Mouse (Mus musculus): ENCODE data around the gene Ltbp4. TPM values are rescaled to one million over a fixed set of nuclear protein-coding genes. Genes with fewer than 3 reads are reported as not detected.

Ltbp4 gene
- total RNA-seq, 2 experiments from 2014 or later: 54.5 to 54.8 TPM

DNA sequence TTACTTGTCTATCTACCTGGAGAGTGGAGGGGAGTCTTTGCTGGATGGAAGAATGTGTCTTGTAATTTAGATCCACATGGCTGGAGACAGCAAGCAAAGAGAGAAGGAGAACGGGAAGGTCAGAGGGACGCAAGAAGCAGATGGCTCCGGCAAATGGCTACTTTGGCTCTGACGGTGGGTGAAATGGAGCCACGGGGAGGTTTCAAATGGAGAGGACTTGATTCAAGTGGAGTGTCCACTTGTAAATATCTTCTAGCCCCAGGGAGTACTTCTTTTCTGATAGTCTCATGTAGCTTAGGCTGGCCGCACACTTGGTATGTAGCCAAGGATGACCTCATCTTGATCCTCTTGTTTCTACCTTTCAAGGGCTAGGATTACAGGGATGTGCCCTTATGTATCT is 38.7 kb downstream of the Ltbp4 start:
- H3K4me3 ChIP-seq: no peak overlapping the region
- no peak for TF ChIP-seq CTCF (conservative IDR thresholded peaks at IDR 0.05)
- DNase-seq (ENCODE audit: low spot score in 2 of 2): no peak
- H3K27ac ChIP-seq: no peak overlapping the region

DNA sequence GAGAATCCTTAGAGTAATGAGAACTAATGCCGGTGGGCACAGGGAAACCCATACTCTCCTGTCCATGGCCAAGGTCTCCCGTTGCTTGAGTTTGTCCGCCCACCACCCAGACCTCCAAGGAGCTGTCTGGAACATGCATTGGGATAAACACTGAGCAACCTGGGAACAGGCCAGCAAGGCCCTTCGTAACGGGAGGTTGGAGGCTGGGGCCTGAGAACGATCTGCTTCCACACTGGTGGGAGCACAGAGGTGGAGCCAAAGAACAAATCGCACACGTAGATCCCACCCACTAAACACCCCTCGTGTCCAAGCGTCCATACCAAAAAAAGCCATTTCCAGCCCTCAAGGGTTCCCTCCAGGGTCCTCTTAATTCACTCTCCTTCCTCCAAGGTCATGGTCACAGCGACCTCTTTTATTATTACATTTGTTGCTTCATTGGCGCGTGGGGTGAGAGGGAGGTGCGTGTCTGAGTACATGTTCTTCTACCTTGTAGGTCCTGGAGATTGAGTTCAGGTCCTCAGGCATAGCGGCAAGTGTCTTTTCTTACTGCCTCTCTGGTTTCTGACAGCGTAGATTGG is 39.4 kb downstream of the Ltbp4 start:
- H3K4me3 ChIP-seq: no peak overlapping the region
- no peak overlapping the region for H3K27ac ChIP-seq
- no peak for TF ChIP-seq CTCF (conservative IDR thresholded peaks at IDR 0.05)
- no peak for DNase-seq (ENCODE audit: low spot score in 2 of 2)

GRCm38 (mm10) chr7:27296518-27296917 is 41.0 kb downstream of the Ltbp4 start:
- H3K4me3 ChIP-seq: no peak overlapping the region
- peak; percentile 18 for TF ChIP-seq CTCF (conservative IDR thresholded peaks at IDR 0.05)
- H3K27ac ChIP-seq: no peak overlapping the region
- DNase-seq (ENCODE audit: low spot score in 2 of 2): no peak

DNA sequence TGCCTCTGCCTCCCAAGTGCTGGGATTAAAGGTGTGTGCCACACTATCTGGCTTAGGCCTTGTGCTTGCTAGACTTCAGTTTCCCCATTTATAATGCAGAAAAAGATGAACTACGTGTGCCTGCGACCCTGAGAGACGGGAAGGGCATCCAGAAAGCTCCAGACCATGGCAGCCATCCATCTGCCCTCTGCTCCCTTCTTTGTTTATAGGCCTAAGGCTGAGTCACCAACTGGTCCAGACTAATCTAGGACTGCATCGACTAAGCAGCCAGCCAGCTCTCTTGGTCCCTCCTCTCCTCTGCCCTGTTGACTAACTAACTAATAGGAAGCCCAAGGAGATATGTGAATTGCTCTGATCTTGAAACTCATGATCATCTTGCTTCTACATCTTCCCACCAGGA is 41.5 kb downstream of the Ltbp4 start:
- no peak for DNase-seq (ENCODE audit: low spot score in 2 of 2)
- Histone ChIP-seq H3K27ac (no peak overlapping the region), H3K4me3 (no peak overlapping the region)
- no peak for TF ChIP-seq CTCF (conservative IDR thresholded peaks at IDR 0.05)

DNA sequence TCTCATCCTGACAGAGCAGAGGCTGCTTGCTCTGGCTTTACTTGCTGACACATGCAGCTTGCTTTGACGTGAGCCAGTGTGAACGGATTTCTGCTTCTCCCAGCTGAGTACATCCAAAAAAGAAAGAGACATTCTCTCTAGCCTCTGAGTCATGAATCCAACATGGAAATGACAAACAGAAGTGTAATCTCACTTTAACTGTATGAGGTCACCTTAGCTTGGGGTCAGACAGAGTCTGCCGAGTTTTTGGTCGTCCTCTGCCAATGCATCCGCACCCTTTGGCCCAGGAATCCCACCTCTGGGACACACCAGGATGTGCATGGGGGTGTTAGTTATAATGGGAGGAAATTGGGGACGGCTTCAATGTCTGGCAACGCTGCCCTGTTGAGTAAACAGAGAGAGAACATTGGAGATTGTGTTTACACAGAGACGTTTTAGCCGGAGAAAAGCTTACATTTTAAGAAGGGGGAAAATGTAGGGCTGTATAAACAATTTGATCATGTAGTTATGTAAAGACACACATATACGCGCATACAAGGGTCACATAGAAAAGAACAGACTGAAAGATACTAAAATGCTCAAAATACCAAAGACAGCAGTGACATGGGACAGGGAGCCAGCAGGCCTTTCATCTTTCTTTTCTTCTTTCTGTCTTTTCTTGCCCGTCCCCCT is 45.6 kb downstream of the Ltbp4 start:
- TF ChIP-seq CTCF (conservative IDR thresholded peaks at IDR 0.05): no peak
- DNase-seq (ENCODE audit: low spot score in 2 of 2): no peak
- H3K27ac ChIP-seq: peak overlapping the region; percentile 55; the same call in 1 of the 2 replicates
- no peak overlapping the region for H3K4me3 ChIP-seq

DNA sequence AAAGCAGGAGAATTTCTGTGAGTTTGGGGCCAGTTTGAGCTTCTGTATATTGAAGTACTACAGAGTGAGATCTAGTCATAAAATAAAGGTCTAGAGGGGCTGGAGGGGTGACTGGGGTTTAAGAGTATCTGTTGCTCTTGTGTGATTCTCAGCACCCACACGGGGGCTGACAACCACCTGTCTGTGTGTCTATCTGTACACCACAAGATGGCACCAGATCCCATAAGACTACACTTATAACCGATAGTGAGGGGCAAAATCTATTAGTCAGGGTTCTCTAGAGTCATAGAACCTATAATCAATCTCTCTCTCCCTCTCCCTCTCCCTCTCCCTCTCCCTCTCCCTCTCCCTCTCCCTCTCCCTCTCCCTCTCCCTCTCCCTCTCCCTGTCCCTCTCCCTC is 46.9 kb downstream of the Ltbp4 start:
- no peak overlapping the region for H3K27ac ChIP-seq
- TF ChIP-seq CTCF (conservative IDR thresholded peaks at IDR 0.05): peak; percentile 33
- no peak for DNase-seq (ENCODE audit: low spot score in 2 of 2)
- no peak overlapping the region for H3K4me3 ChIP-seq

DNA sequence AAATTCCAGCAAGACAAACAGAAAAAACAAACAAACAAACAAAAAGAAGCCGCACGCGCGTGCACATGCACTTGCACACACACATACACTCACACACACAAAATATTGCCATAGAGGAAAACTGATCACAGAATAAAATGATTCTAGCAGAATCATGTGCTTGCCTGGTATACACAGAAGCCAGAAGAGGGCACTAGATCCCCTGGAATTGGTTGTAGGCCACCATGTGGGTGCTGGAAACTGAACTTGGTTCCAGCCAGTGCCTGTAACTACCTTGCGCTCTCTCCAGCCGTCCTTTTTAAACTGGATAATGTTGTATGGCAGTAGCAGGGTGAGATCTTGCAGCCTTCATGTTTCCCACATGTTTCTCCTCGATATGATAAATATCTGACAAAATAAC is 48.8 kb downstream of the Ltbp4 start:
- TF ChIP-seq CTCF (conservative IDR thresholded peaks at IDR 0.05): peak; percentile 20; the same call in 1 of the 2 replicates
- no peak for DNase-seq (ENCODE audit: low spot score in 2 of 2)
- no peak overlapping the region for H3K27ac ChIP-seq
- no peak overlapping the region for H3K4me3 ChIP-seq

DNA sequence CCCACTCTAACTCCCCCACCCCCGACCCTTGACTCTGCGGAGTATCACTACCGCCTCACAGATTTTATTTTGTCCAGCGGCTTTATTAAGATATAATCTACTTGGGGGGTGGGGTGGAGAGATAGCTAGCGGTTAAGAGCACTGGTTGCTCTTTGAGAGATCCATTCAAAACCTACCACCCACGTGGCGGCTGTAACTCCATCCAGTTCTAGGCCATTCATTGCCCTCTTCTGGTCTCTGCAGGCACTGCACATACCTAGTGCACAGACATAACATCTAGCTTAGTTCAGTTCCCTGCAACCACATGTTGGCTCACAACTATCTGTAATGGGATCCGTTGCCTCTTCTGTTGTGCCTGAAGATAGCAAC is 51.8 kb downstream of the Ltbp4 start:
- DNase-seq (ENCODE audit: low spot score in 2 of 2): peak in 1 of 2 experiments; percentile 58
- TF ChIP-seq CTCF (conservative IDR thresholded peaks at IDR 0.05): peak; percentile 83

GRCm38 (mm10) chr7:27284865-27285697 is 52.4 kb downstream of the Ltbp4 start:
- TF ChIP-seq CTCF (conservative IDR thresholded peaks at IDR 0.05): peak; percentile 66
- no peak for DNase-seq (ENCODE audit: low spot score in 2 of 2)
- H3K27ac ChIP-seq: no peak overlapping the region
- H3K4me3 ChIP-seq: no peak overlapping the region

More for the DNA sequence above, 51.8 kb downstream of the Ltbp4 start:
- no peak overlapping the region for H3K4me3 ChIP-seq
- no peak overlapping the region for H3K27ac ChIP-seq

DNA sequence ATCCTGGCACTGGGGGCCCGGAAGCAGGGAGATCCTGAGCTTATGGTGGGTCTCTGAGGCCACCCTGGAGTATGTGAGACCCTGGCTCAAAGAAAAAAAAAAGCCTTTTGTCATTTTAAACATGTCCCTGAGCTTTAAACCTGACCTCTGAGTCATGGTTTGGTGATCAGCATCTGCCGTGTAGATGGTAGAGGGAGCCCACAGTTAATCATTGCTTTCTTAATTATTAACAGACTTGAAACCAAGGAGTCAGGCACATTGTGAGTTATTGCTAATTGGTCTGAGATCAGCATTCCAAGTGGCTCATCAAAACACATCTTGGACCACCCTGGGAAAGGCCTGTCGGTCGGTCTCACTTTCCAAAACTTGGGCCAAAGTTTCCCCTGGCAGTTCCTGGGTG is 55.3 kb downstream of the Ltbp4 start:
- H3K27ac ChIP-seq: no peak overlapping the region

DNA sequence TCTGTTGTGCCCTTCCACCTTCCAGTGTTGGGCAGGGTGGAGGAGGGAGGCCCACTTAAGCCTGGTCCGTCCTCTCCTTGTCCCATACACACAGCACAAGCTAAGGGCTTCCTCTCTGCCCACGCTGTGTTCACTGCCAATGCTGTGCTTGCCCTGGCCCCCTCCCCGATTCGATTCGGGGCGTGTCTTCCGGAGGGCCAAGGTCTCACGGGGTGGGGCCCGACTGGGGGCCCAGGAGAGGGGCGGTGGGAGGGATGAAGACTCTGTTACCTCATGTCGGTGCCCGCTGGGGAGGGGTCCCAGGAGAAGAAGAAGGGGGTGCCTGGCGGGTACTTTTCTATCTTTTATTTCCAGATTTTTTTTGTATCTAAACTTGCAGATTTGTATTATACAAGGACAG is 55.8 kb downstream of the Ltbp4 start:
- H3K4me3 ChIP-seq: no peak overlapping the region
- no peak for DNase-seq (ENCODE audit: low spot score in 2 of 2)
- H3K27ac ChIP-seq: no peak overlapping the region
- no peak for TF ChIP-seq CTCF (conservative IDR thresholded peaks at IDR 0.05)

More for the DNA sequence above, 55.3 kb downstream of the Ltbp4 start:
- no peak for DNase-seq (ENCODE audit: low spot score in 2 of 2)
- TF ChIP-seq CTCF (conservative IDR thresholded peaks at IDR 0.05): no peak
- no peak overlapping the region for H3K4me3 ChIP-seq

- Histone ChIP-seq H3K27ac (no peak overlapping the region), H3K4me3 (no peak overlapping the region)
- peak; percentile 78 for TF ChIP-seq CTCF (conservative IDR thresholded peaks at IDR 0.05)
- DNase-seq (ENCODE audit: low spot score in 2 of 2): no peak
These were observed 60.3 kb downstream of the Ltbp4 start for GRCm38 (mm10) chr7:27277191-27277590.

DNA sequence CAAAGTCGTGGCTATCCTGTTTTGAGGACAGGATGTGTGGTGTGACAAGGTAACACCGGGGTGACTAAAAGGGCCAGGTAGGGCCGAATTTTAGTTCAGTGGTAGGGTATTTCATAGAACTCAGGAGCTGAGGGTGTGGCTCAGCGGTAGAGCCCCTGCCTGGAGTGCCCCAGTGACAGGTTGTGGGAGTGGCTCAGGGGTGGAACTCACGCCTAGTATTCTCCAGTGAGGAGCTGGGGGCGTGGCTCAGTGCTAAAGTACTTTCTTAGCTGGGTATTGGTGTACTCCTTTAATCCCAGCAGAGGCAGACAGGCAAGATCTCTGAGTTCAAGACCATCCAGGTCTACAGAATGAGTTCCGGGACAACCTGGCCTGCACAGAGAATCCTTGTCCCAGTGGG is 61.5 kb downstream of the Ltbp4 start:
- TF ChIP-seq CTCF (conservative IDR thresholded peaks at IDR 0.05): no peak
- H3K27ac ChIP-seq: no peak overlapping the region
- H3K4me3 ChIP-seq: no peak overlapping the region
- no peak for DNase-seq (ENCODE audit: low spot score in 2 of 2)
